Mouse (Mus musculus) cerebellum, postnatal 4 days (tissue): ENCODE measurements around the gene Map2k5.

Experiments
- DNase-seq, 2 experiments: peaks; one replicate each; pipeline ENCODE4 v3.0.0; 2022; ENCODE audit warnings: low spot score in 2 of 2, mixed read lengths in 1 of 2

The Map2k5 gene

GRCm38 (mm10) chr9:63377270-63378142 is at the start of gene Map2k5:
Gene Map2k5 (minus strand): TSS chr9:63377902.
- DNase-seq: peak; percentile 85 to 88

DNA sequence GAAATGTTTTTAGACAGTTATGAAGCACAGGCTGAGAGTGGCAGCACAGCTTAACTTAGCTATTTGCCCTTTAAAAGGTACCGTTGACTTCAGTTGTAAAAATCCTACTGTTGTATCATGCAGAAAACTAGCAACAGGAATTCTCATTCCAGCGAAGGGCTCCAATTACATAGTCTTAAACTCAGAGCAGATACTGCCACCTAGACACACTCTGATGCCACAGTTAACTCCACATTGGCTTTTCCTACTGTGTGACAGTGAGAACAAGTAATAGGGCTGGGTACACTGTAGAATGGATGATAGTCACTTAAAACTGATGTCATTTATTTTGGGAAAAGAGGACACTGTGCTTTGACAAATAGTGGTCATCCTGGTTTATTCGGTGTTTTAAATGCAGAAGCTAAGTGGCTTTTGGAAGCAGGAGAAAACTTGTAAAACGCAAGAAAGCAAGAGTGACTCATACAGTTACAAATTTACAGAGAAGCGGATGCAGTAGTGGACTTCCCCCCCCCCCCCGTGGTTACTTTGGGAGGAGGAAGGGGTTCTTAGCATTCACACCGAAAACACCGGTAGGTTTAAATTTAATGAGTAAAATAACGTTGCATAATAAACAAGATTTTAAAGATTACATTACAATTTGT is 43.5 kb upstream of the Map2k5 start:
- DNase-seq: no peak

DNA sequence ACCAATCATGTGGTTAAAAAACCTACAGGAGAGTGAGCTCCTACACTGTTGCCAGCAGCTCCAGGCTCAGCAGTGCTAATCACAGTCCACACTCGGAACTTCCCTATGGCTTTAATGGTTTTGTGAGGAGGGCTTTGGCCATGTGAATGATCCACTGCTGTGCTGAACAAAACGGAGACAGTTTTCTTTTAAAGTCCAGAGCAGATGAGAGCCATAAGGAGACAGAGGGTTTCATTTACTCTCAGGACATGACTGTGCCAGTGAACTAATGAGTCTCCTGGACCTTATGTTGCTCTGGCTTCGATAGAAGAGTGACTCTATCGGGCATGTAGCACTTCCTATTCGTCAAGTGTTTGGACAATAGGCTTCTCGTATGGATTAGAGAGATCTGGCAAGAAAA is 42.7 kb upstream of the Map2k5 start:
- DNase-seq: peak in 1 of 2 experiments; percentile 13

- no peak for DNase-seq
Measured at GRCm38 (mm10) chr9:63400176-63400575, 22.5 kb upstream of the Map2k5 start.

GRCm38 (mm10) chr9:63399463-63399815 is 21.7 kb upstream of the Map2k5 start:
- no peak for DNase-seq

GRCm38 (mm10) chr9:63398611-63399462 is 21.1 kb upstream of the Map2k5 start, which contains the start of gene 2300009A05Rik:
Gene 2300009A05Rik (minus strand): TSS chr9:63399246.
- peak; percentile 80 to 84 for DNase-seq

- DNase-seq: no peak
Measured at GRCm38 (mm10) chr9:63395612-63396011, 17.9 kb upstream of the Map2k5 start.

GRCm38 (mm10) chr9:63391307-63391706 is 13.6 kb upstream of the Map2k5 start:
- no peak for DNase-seq

DNA sequence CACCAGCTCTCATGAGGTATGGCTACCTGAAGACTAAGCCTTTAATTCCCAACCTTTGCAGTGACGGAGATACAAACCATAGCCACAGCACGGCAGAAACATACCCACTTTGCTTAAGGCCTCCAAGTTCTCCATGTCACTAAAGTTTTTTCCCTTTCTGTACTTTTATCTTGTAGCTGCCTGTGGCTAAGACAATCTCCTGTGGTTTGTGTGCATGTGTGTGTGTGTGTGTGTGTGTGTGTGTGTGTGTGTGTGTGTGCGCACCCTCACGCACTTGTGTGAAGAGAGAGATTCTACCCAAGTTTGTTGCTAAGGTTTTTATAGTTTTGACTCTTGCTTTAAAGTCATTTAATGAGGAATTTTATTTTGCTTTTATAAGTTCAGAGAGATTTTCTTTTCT is 5.1 kb upstream of the Map2k5 start:
- DNase-seq: no peak

- DNase-seq: no peak
Measured at GRCm38 (mm10) chr9:63380326-63380725, 2.6 kb upstream of the Map2k5 start.

- no peak for DNase-seq
Measured at GRCm38 (mm10) chr9:63378174-63378573, 472 bp upstream of the Map2k5 start.

GRCm38 (mm10) chr9:63373315-63373714 is 4.4 kb downstream of the Map2k5 start:
- no peak for DNase-seq

DNA sequence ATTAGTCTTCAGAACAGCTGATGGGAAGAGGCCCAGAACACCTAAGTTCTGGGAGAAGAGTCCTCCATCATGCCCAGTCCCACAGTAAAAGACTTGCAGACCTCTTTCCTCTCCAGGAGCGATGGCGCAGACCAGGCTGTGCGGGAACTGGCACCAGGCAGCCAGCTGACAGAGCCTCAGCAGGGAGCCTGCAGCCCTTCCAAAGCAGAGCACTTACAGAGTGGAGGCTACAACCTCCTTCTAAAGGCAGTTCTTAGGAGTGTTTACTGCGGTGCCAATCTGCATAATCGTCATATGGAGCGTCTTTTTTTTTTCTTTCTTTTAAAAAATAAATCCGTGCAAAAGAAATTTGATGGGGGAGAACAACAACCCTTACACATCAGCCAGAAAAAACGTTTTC is 5.2 kb downstream of the Map2k5 start:
- DNase-seq: peak in 1 of 2 experiments; percentile 13

DNA sequence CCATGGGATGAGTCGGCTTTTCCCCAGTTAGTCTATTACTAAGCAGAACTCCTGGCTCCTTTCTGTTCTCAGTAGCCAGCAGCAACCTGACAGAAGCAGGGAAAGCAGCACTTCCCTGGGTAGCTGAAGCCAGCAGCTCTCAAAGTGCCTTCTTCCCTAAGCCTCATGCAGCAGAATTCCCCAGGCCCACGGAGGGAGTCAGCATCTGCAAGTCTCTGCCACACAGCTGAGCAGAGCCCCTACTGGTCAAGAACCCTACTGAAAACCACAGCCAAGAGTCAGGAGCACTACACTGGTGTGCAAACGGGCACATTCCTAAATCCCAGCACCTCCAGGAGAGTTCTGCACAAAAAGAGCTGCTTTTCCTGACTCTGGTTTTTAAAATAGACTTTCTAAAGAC is 17.3 kb downstream of the Map2k5 start:
- no peak for DNase-seq

DNA sequence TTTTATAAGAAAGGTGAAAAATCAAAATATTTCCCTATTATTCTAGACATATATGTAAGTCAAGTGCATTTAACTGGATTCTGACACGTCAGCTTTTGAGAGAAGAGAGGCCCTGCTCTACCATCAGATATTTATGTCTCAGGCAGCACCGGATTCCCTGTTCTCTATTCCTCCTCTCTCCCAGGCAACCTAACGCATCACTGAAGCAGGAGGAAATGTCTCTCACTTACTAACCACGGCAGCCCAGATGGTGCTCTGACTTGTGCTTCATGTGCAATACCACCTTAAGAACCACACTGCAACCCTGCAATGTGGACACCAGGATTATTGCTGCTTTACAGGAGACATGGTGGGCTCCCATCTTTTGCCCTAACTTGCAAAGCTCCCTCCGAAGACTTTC is 18.7 kb downstream of the Map2k5 start:
- DNase-seq: no peak

GRCm38 (mm10) chr9:63356721-63357120 is 21.0 kb downstream of the Map2k5 start:
- DNase-seq: no peak

DNA sequence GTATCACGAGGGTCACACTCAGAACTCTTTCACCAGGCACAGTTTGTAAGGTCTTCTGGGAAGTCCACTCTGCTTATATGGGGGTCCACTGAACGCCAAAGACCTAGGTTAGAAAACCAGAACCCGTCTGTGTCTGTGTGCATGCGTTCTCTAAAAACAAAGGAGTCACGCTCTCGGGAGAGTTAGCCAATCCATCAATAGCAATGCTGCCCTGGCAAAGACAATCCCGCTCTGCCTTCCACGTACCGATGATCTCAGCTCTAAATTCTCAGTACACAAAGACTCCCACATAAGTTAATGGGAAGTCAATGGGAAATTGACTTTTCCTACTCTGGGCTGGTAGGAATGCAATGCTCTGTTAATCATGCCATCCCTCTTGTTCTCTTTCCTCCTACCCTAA is 21.4 kb downstream of the Map2k5 start:
- no peak for DNase-seq

DNA sequence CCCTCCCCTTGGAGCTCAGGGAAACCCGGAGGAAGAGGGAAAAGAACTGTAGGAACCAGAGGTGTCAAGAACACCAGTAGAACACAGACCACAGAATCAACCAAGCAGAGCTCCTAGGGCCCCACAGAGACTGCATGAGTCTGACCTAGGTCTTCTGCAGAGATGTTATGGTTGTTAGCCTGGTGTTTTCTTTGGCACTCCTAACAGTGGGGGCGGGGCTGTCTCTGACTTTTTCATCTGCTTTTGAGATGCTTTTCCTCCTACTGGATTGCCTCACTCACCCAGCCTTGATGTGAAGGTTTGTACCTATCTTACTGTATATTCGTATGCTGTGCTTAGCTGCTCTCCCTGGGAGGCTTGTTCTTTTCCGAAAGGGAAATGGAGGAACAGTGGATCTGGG is 23.5 kb downstream of the Map2k5 start:
- DNase-seq: no peak

DNA sequence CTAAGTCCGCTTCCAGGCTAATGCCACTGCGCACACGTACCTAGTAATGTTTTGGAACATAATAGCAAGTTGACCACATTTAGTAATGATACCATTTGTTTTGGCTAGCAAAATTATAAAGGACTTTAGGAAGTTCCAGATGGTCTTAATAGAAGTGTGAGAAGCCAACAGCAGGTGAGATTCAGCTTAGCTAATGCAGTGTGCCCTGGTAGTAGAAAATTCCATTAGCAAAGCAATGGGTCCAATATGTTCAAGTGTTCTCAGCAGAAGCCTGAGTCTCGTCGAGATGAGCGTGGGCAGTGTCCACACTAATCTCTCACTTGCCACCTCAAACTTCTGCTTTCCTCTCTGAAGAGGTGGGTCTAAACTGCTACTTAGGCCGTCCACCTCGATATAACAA is 27.7 kb downstream of the Map2k5 start:
- DNase-seq: no peak

- DNase-seq: no peak
Measured at GRCm38 (mm10) chr9:63349241-63349640, 28.5 kb downstream of the Map2k5 start.

- no peak for DNase-seq
Measured at GRCm38 (mm10) chr9:63348146-63348545, 29.6 kb downstream of the Map2k5 start.

DNA sequence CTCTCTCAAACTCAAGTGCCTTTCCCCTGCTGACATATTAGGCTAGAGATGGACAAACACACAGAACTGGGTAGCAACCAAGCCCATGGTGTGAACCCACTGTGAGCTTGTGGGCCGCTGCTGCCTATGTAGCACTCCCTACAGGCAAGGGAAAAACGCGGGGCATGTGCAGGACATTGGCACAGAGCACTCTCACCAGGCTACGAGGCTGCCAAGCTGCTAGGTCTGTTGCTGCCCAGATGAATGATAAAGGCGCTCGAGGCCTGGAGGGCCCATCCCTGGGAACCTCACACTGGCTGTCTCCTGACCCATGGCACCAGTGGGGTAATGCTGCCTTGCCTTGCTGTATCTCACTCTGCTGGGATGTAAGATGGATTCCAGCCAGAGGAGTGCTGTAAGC is 31.7 kb downstream of the Map2k5 start:
- DNase-seq: no peak
